Mouse (Mus musculus) CH12.LX (cell line): ENCODE measurements at regions not wholly inside any gene's neighbourhood (a gene's known extent, or its start where the extent isn't known, plus 50 kb on each side); places are given as distances from the start of the nearest gene placed in this dataset.

ENCODE experiments used
- DNase-seq: peaks from one replicate; pipeline ENCODE4 v3.0.0-alpha.2; 2013; ENCODE audit errors: extremely low read depth
- H3K27ac ChIP-seq: 2 replicates; pipeline ENCODE4 v1.5.1; 2012; ENCODE audit warnings: low read depth, mild to moderate bottlenecking, control low read depth, moderate library complexity; ENCODE audit not compliant: insufficient read depth
- H3K27me3 ChIP-seq: replicated peaks from 2 replicates; pipeline ENCODE3; 2012; ENCODE audit warnings: inconsistent platforms
- H3K36me3 ChIP-seq, 2 experiments: replicated peaks in 1 of 2; 2 replicates each; pipeline versions ENCODE3 to v1.6.1; 2012; ENCODE audit warnings: inconsistent platforms in 1 of 2, low read length in 1 of 2, mild to moderate bottlenecking in 1 of 2, mixed read lengths in 1 of 2, moderate library complexity in 1 of 2; ENCODE audit not compliant: control insufficient read depth in 1 of 2, insufficient read depth in 1 of 2
- H3K4me1 ChIP-seq, 2 experiments: 2 replicates each; pipeline ENCODE4 v1.6.1; 2012; ENCODE audit warnings: inconsistent platforms in 1 of 2, moderate library complexity in 1 of 2; ENCODE audit not compliant: insufficient read depth in 2 of 2, control insufficient read depth in 1 of 2
- H3K4me2 ChIP-seq: 2 replicates; pipeline ENCODE4 v1.6.1; 2012; ENCODE audit warnings: low read depth, mild to moderate bottlenecking, control low read depth; ENCODE audit not compliant: poor library complexity, insufficient read depth, severe bottlenecking
- H3K4me3 ChIP-seq, 3 experiments: fragments of 150-350 bp in 1 of 3; sonication (generic) in 1 of 3; replicated peaks in 1 of 3; 2 replicates each; pipeline versions ENCODE3 to v1.5.1; 2011 to 2012; ENCODE audit warnings: low read depth in 2 of 3, low read length in 2 of 3, mild to moderate bottlenecking in 2 of 3, moderate library complexity in 2 of 3, control low read depth in 1 of 3, improper control_type of control experiment in 1 of 3, inconsistent platforms in 1 of 3, mixed read lengths in 1 of 3; ENCODE audit not compliant: poor library complexity in 1 of 3
- H3K79me2 ChIP-seq: replicated peaks from 2 replicates; pipeline ENCODE4 v1.6.1; 2012; ENCODE audit warnings: mild to moderate bottlenecking, moderate library complexity; ENCODE audit not compliant: control insufficient read depth, poor library complexity, insufficient read depth, severe bottlenecking; ENCODE audit errors: extremely low read depth
- H3K9ac ChIP-seq: 2 replicates; pipeline ENCODE4 v1.6.1; 2012; ENCODE audit warnings: low read depth, mild to moderate bottlenecking, control low read depth, moderate library complexity; ENCODE audit not compliant: insufficient read depth
- H3K9me3 ChIP-seq: replicated peaks from 2 replicates; pipeline ENCODE3; 2012; ENCODE audit warnings: low read length, inconsistent platforms, mixed read lengths
- CHD1 ChIP-seq: IDR thresholded peaks from 2 replicates; pipeline ENCODE4 v1.6.1; 2012; ENCODE audit warnings: low read depth, low read length, improper control_type of control experiment, inconsistent platforms
- CTCF ChIP-seq, 2 experiments: IDR thresholded peaks in 1 of 2; conservative IDR thresholded peaks in 1 of 2; 2 replicates each; pipeline ENCODE4 v1.5.1; 2011 to 2012; ENCODE audit warnings: low read depth in 2 of 2, low read length in 2 of 2, improper control_type of control experiment in 1 of 2, inconsistent platforms in 1 of 2, mild to moderate bottlenecking in 1 of 2, moderate library complexity in 1 of 2
- E2F4 ChIP-seq: IDR thresholded peaks from 2 replicates; pipeline ENCODE4 v1.6.1; 2011; ENCODE audit warnings: low read depth, low read length, improper control_type of control experiment; ENCODE audit not compliant: insufficient replicate concordance
- EP300 ChIP-seq: IDR thresholded peaks from 2 replicates; pipeline ENCODE4 v1.6.1; 2011; ENCODE audit warnings: low read length, improper control_type of control experiment
- GABPA ChIP-seq: IDR thresholded peaks from 2 replicates; pipeline ENCODE4 v1.6.1; 2012; ENCODE audit warnings: low read depth, low read length, improper control_type of control experiment, inconsistent platforms; ENCODE audit not compliant: insufficient replicate concordance
- IRF4 ChIP-seq: IDR thresholded peaks from 2 replicates; pipeline ENCODE4 v1.6.1; 2014; ENCODE audit warnings: low read depth, mild to moderate bottlenecking, inconsistent platforms, low read length, improper control_type of control experiment
- JUN ChIP-seq: IDR thresholded peaks from 2 replicates; pipeline ENCODE4 v1.6.1; 2011; ENCODE audit warnings: low read depth, mild to moderate bottlenecking, low read length, improper control_type of control experiment, moderate library complexity; ENCODE audit not compliant: insufficient read depth
- KAT2A ChIP-seq: IDR thresholded peaks from 2 replicates; pipeline ENCODE4 v1.6.1; 2012; ENCODE audit warnings: low read length, improper control_type of control experiment, inconsistent platforms; ENCODE audit not compliant: insufficient replicate concordance
- MAZ ChIP-seq: IDR thresholded peaks from 2 replicates; pipeline ENCODE4 v1.6.1; 2012; ENCODE audit warnings: low read depth, mild to moderate bottlenecking, inconsistent platforms, low read length, improper control_type of control experiment, moderate library complexity
- MEF2A ChIP-seq: IDR thresholded peaks from 2 replicates; pipeline ENCODE4 v1.6.1; 2014; ENCODE audit warnings: low read depth, mild to moderate bottlenecking, inconsistent platforms, low read length, improper control_type of control experiment, borderline replicate concordance
- MYC ChIP-seq: IDR thresholded peaks from 2 replicates; pipeline ENCODE4 v1.6.1; 2011; ENCODE audit warnings: low read depth, mild to moderate bottlenecking, improper control_type of control experiment, low read length
- NRF1 ChIP-seq: IDR thresholded peaks from 2 replicates; pipeline ENCODE4 v1.6.1; 2014; ENCODE audit warnings: low read depth, mild to moderate bottlenecking, inconsistent platforms, low read length, improper control_type of control experiment, moderate library complexity
- POLR2A ChIP-seq: IDR thresholded peaks from 2 replicates; pipeline ENCODE4 v1.6.1; 2011; ENCODE audit warnings: low read depth, mild to moderate bottlenecking, improper control_type of control experiment, low read length
- POLR2AphosphoS2 ChIP-seq: IDR thresholded peaks from 2 replicates; pipeline ENCODE4 v1.6.1; 2011; ENCODE audit warnings: low read depth, low read length, improper control_type of control experiment
- RAD21 ChIP-seq: IDR thresholded peaks from 2 replicates; pipeline ENCODE4 v1.6.1; 2011; ENCODE audit warnings: low read depth, mild to moderate bottlenecking, low read length, improper control_type of control experiment, moderate library complexity
- RCOR1 ChIP-seq: conservative IDR thresholded peaks from 2 replicates; pipeline ENCODE4 v1.6.1; 2012; ENCODE audit warnings: low read depth, mild to moderate bottlenecking, inconsistent platforms, low read length, improper control_type of control experiment
- SIN3A ChIP-seq: IDR thresholded peaks from 2 replicates; pipeline ENCODE4 v1.6.1; 2012; ENCODE audit warnings: low read length, improper control_type of control experiment, inconsistent platforms
- SMC3 ChIP-seq: IDR thresholded peaks from 2 replicates; pipeline ENCODE4 v1.6.1; 2011; ENCODE audit warnings: low read depth, low read length, improper control_type of control experiment
- USF1 ChIP-seq: IDR thresholded peaks from 2 replicates; pipeline ENCODE4 v1.6.1; 2014; ENCODE audit warnings: low read depth, mild to moderate bottlenecking, inconsistent platforms, low read length, improper control_type of control experiment
- ZKSCAN1 ChIP-seq: IDR thresholded peaks from 2 replicates; pipeline ENCODE4 v1.6.1; 2012; ENCODE audit warnings: low read depth, inconsistent platforms, low read length, improper control_type of control experiment, borderline replicate concordance
- ZNF384 ChIP-seq: IDR thresholded peaks from 2 replicates; pipeline ENCODE4 v1.6.1; 2012; ENCODE audit warnings: low read depth, low read length, improper control_type of control experiment, inconsistent platforms
- dilution Hi-C: fragments of 300-500 bp; cut with MboI; formaldehyde crosslinking; loops from 2 replicates; pipeline ENCODE4 v1.14.3; 2020; ENCODE audit warnings: low sequenced_read_pairs; ENCODE audit not compliant: extremely low pct_unique_long_range_greater_than_20kb, extremely low pct_ligation_motif_present
- in situ Hi-C: fragments of 300-500 bp; cut with MboI; formaldehyde crosslinking; loops from 3 replicates; pipeline ENCODE4 v1.14.3; 2019; ENCODE audit warnings: low sequenced_read_pairs, low pct_ligation_motif_present, low pct_unique_long_range_greater_than_20kb, mixed read lengths

- TF ChIP-seq POLR2AphosphoS2 (no peak), ZKSCAN1 (peak; percentile 70)
- Histone ChIP-seq H3K4me1 (peaks cover 7 to 22% of the 10 kb centered on the region in 2 experiments), H3K4me3 (no peak overlapping the region), H3K36me3 (no peaks in the 10 kb centered on the region), H3K27ac (no peak overlapping the region), H3K9me3 (no peaks in the 10 kb centered on the region), H3K9ac (no peak overlapping the region), H3K4me2 (no peak overlapping the region), H3K79me2 (no peaks in the 10 kb centered on the region), H3K27me3 (no peaks in the 10 kb centered on the region)
- in situ Hi-C loops, result loop anchor here (10.0 kb wide), 1 partner anchor 135 kb away; the partner anchor contains the start of gene Nipbl
- DNase-seq, result no peak
- dilution Hi-C loops, result no loop called here
Measured at GRCm38 (mm10) chr15:8580077-8580476, 60.3 kb upstream of the Gm2310 start.

GRCm38 (mm10) chr15:8577480-8577881, 57.7 kb upstream of the Gm2310 start:
- Histone ChIP-seq H3K79me2 (no peaks in the 10 kb centered on the region), H3K9me3 (no peaks in the 10 kb centered on the region), H3K27ac (no peak overlapping the region), H3K4me1 (peaks cover 7 to 22% of the 10 kb centered on the region in 2 experiments), H3K4me3 (no peak overlapping the region), H3K9ac (no peak overlapping the region), H3K36me3 (no peaks in the 10 kb centered on the region), H3K27me3 (peaks cover 4% of the 10 kb centered on the region), H3K4me2 (peak overlapping the region; percentile 63)
- DNase-seq, result peak; percentile 89
- in situ Hi-C loops, result no loop called here
- TF ChIP-seq CTCF (conservative IDR thresholded peaks at IDR 0.05 in 1 of 2, IDR thresholded peaks at IDR 0.05 in 1 of 2; ENCODE audit: low read depth in 2 of 2, low read length in 2 of 2) (peak; percentile 83 to 93), RCOR1 (no peak), JUN (no peak), POLR2AphosphoS2 (no peak), CHD1 (no peak), MEF2A (peak; percentile 56; the same call in 1 of the 2 replicates), IRF4 (peak; percentile 29; the same call in 1 of the 2 replicates), GABPA (no peak), SIN3A (no peak), RAD21 (peak; percentile 79), SMC3 (peak; percentile 77), MYC (no peak), KAT2A (no peak), USF1 (no peak), ZNF384 (no peak), POLR2A (no peak), EP300 (peak; percentile 34; the same call in 1 of the 2 replicates), E2F4 (no peak), NRF1 (no peak), MAZ (no peak)
- dilution Hi-C loops, result no loop called here
